Mouse (Mus musculus): ENCODE results near the gene Rab14.

GRCm38 (mm10) chr2:35148806-35149205 is 52.1 kb downstream of the Rab14 start:
- TF ChIP-seq POLR2A (IDR thresholded peaks at IDR 0.05; ENCODE audit: borderline replicate concordance, control insufficient read depth, low read depth, low read length) (no peak), CTCF (IDR thresholded peaks at IDR 0.05; ENCODE audit: control insufficient read depth, insufficient read depth, low read length) (no peak)
